10 mouse cellular contexts compared by ENCODE assay signal in genomic region chr4:47036486-47037320, GRCm38 (mm10). TPM values are rescaled to one million over a fixed set of nuclear protein-coding genes. Genes with fewer than 3 reads are reported as not detected.
DNase-seq lines count a peak whose midpoint lies in the region; ATAC-seq lines count a peak whose summit lies in the region.
"Had no signal": no experiment of that assay in that cellular context is flagged by ENCODE, and none has a peak within 500 bp of the region (broad histone marks: within the 10 kb centered on the region; RNA-seq: fewer than 3 reads in every experiment).

No protein-coding gene starts in this region.

- H3K4me3 ChIP-seq in forebrain, embryonic 16.5 days (replicated peaks; ENCODE audit: low read length) = no peak overlapping the region
- H3K4me3 ChIP-seq in neural tube, embryonic 15.5 days (replicated peaks) = no peak overlapping the region
- H3K4me3 ChIP-seq: embryonic facial prominence, embryonic 12.5 days; lung, embryonic 15.5 days had no signal

- peak; percentile 21; the same call in 1 of the 2 replicates for ATAC-seq in forebrain, embryonic 16.5 days
- peak; percentile 75 for ATAC-seq in neural tube, embryonic 15.5 days (ENCODE audit: low FRiP score)

- H3K27ac ChIP-seq in forebrain, embryonic 16.5 days (ENCODE audit: low read length) = no peak overlapping the region
- peak overlapping the region; percentile 11 for H3K27ac ChIP-seq in neural tube, embryonic 15.5 days (replicated peaks)
- H3K27ac ChIP-seq: embryonic facial prominence, embryonic 12.5 days; lung, embryonic 15.5 days had no signal

- no peak overlapping the region for H3K9ac ChIP-seq in forebrain, embryonic 16.5 days (replicated peaks; ENCODE audit: low read depth, low read length)
- no peak overlapping the region for H3K9ac ChIP-seq in neural tube, embryonic 15.5 days (replicated peaks)
- H3K9ac ChIP-seq: embryonic facial prominence, embryonic 12.5 days; lung, embryonic 15.5 days had no signal

- H3K36me3 ChIP-seq in forebrain, embryonic 16.5 days (ENCODE audit: control insufficient read depth, insufficient read depth) = 0 out of 2 replicates have a peak, but pooled peaks cover 2% of the 10 kb centered on the region
- peaks cover 37% of the 10 kb centered on the region for H3K36me3 ChIP-seq in neural tube, embryonic 15.5 days
- H3K36me3 ChIP-seq: lung, embryonic 15.5 days had no signal

- intact Hi-C loops in left cerebral cortex, postnatal 14 days (cut with DNase I) = loop anchor here (5.0 kb wide), 2 partner anchors 349 to 424 kb away; no protein-coding TSS in a partner anchor

- H3K9me3 ChIP-seq in forebrain, embryonic 16.5 days (ENCODE audit: control insufficient read depth, low read length) = no peaks in the 10 kb centered on the region
- H3K9me3 ChIP-seq in neural tube, embryonic 15.5 days (replicated peaks) = no peaks in the 10 kb centered on the region
- H3K9me3 ChIP-seq: embryonic facial prominence, embryonic 12.5 days; lung, embryonic 15.5 days had no signal

- no peak overlapping the region for H3K4me2 ChIP-seq in forebrain, embryonic 16.5 days (ENCODE audit: low read length)
- H3K4me2 ChIP-seq in neural tube, embryonic 15.5 days = no peak overlapping the region
- H3K4me2 ChIP-seq: embryonic facial prominence, embryonic 12.5 days; lung, embryonic 15.5 days had no signal

- no peaks in the 10 kb centered on the region for H3K27me3 ChIP-seq in forebrain, embryonic 16.5 days (replicated peaks; ENCODE audit: control insufficient read depth, insufficient read depth, low read length)
- H3K27me3 ChIP-seq in neural tube, embryonic 15.5 days (replicated peaks) = no peaks in the 10 kb centered on the region
- H3K27me3 ChIP-seq: embryonic facial prominence, embryonic 12.5 days; lung, embryonic 15.5 days had no signal

- H3K4me1 ChIP-seq in forebrain, embryonic 16.5 days (replicated peaks; ENCODE audit: control insufficient read depth, insufficient read depth, low read length) = no peaks in the 10 kb centered on the region
- peaks cover 11% of the 10 kb centered on the region for H3K4me1 ChIP-seq in neural tube, embryonic 15.5 days
- H3K4me1 ChIP-seq: lung, embryonic 15.5 days had no signal

- DNase-seq in cerebellum, adult 11-12 months = peak; percentile 57
- DNase-seq in cerebellum, adult 11 months = no peak
- DNase-seq in left cerebral cortex, postnatal 14 days (ENCODE audit: low spot score in 2 of 2) = peak; percentile 38 to 61
- DNase-seq in left cerebral cortex, adult 11 months (ENCODE audit: low spot score) = no peak
- DNase-seq in adrenal gland, postnatal 14 days = no peak
- DNase-seq in thymus, postnatal 14 days = no peak

- 69% methylated on average over 13 of the region's 13 CpGs for WGBS in forebrain, embryonic 16.5 days
- WGBS in neural tube, embryonic 15.5 days = 33% methylated on average over 13 of the region's 13 CpGs

RNA-seq across cellular contexts. Expression of gene Anks6, which starts 20.5 kb away (rescaled TPM):
- total RNA-seq in left cerebral cortex, postnatal 14 days (2021) = 10 to 100 TPM; 18.4 to 22.6 TPM
- 4.6 and 4.9 TPM in 2 replicates for polyA plus RNA-seq in forebrain, embryonic 16.5 days (2015; fragmentation: Nextera tagmentation; extraction: Ambion mirVana)
- 3.8 and 4.4 TPM in 2 replicates for polyA plus RNA-seq in neural tube, embryonic 15.5 days (2015; fragmentation: Nextera tagmentation; extraction: Ambion mirVana)
- 4.0 and 5.6 TPM in 2 replicates for total RNA-seq in adrenal gland, postnatal 14 days (2021)

RNA-seq across cellular contexts. Expression of gene Gabbr2, which starts 45.0 kb away (rescaled TPM):
- total RNA-seq in left cerebral cortex, postnatal 14 days (2021) = 100 to 1,000 TPM; 292 to 302 TPM
- polyA plus RNA-seq in forebrain, embryonic 16.5 days (2015; fragmentation: Nextera tagmentation; extraction: Ambion mirVana) = 3.9 and 5.5 TPM in 2 replicates
- 9.2 and 12.5 TPM in 2 replicates for polyA plus RNA-seq in neural tube, embryonic 15.5 days (2015; fragmentation: Nextera tagmentation; extraction: Ambion mirVana)
- 0.71 and 0.74 TPM in 2 replicates for total RNA-seq in adrenal gland, postnatal 14 days (2021)

RNA-seq across cellular contexts. Expression of gene Galnt12, which starts 55.0 kb away (rescaled TPM):
- total RNA-seq in left cerebral cortex, postnatal 14 days (2021) = 1 to 10 TPM in 1 of 2 experiments, under 1 TPM in 1; 0.85 to 1.3 TPM
- 0.50 and 0.85 TPM in 2 replicates for polyA plus RNA-seq in forebrain, embryonic 16.5 days (2015; fragmentation: Nextera tagmentation; extraction: Ambion mirVana)
- 1.3 and 5.0 TPM in 2 replicates for polyA plus RNA-seq in neural tube, embryonic 15.5 days (2015; fragmentation: Nextera tagmentation; extraction: Ambion mirVana)
- 0.74 and 1.7 TPM in 2 replicates for total RNA-seq in adrenal gland, postnatal 14 days (2021)

Comparison
In these comparisons a context has a peak if more than half of its experiments do, and no peak if none do; other contexts are left out.
1. DNase-seq: peak in cerebellum, adult 11-12 months (single experiment) and left cerebral cortex, postnatal 14 days (2 of 2); none in cerebellum, adult 11 months (single experiment), left cerebral cortex, adult 11 months (single experiment), adrenal gland, postnatal 14 days (single experiment) and thymus, postnatal 14 days (single experiment).
2. RNA of gene Gabbr2, which starts 45.0 kb away (total RNA-seq): 292 to 302 TPM in left cerebral cortex, postnatal 14 days; 0.71 to 0.74 TPM in adrenal gland, postnatal 14 days; every median in the first group is over 100 times any median in the second.